Mouse (Mus musculus) G1E (cell line): ENCODE measurements around the gene Cd4. TPM values are rescaled to one million over a fixed set of nuclear protein-coding genes. Genes with fewer than 3 reads are reported as not detected.

Source experiments
- ATAC-seq: 2 replicates; pipeline ENCODE4 v1.8.0; 2016; ENCODE audit warnings: mild to moderate bottlenecking; ENCODE audit not compliant: insufficient number of reproducible peaks, poor library complexity, low FRiP score, severe bottlenecking; ENCODE audit errors: extremely low read depth
- DNase-seq: peaks from one replicate; pipeline ENCODE4 v3.0.0; 2012; ENCODE audit warnings: low spot score
- H3K27me3 ChIP-seq: 2 replicates; pipeline ENCODE4 v1.6.1; 2012; ENCODE audit warnings: mild to moderate bottlenecking, low read length, inconsistent platforms; ENCODE audit not compliant: insufficient read depth
- H3K36me3 ChIP-seq: replicated peaks from 2 replicates; pipeline ENCODE3; 2012; ENCODE audit warnings: mild to moderate bottlenecking, inconsistent platforms
- H3K4me1 ChIP-seq: 2 replicates; pipeline ENCODE4 v1.6.1; 2012; ENCODE audit warnings: low read depth, low read length, inconsistent platforms, mixed read lengths; ENCODE audit not compliant: insufficient read depth
- H3K4me3 ChIP-seq: 2 replicates; pipeline ENCODE4 v1.5.1; 2012; ENCODE audit warnings: low read depth, mild to moderate bottlenecking, inconsistent platforms, low read length, moderate library complexity, mixed read lengths
- H3K9me3 ChIP-seq: replicated peaks from 2 replicates; pipeline ENCODE4 v1.6.1; 2012; ENCODE audit warnings: inconsistent platforms
- CTCF ChIP-seq: IDR thresholded peaks from 2 replicates; pipeline ENCODE4 v1.5.1; 2012; ENCODE audit warnings: low read depth, low read length, inconsistent platforms, mixed read lengths
- GATA1 ChIP-seq: IDR thresholded peaks from 2 replicates; pipeline ENCODE4 v1.6.1; 2012; ENCODE audit warnings: borderline replicate concordance, low read length, inconsistent platforms, mixed read lengths
- GATA2 ChIP-seq: IDR thresholded peaks from 2 replicates; pipeline ENCODE4 v1.6.1; 2012; ENCODE audit warnings: low read depth, low read length, inconsistent platforms, borderline replicate concordance
- POLR2AphosphoS5 ChIP-seq: IDR thresholded peaks from 2 replicates; pipeline ENCODE4 v1.6.1; 2012; ENCODE audit warnings: low read depth, low read length, inconsistent platforms; ENCODE audit not compliant: insufficient replicate concordance
- TAL1 ChIP-seq: conservative IDR thresholded peaks from 2 replicates; pipeline ENCODE4 v1.6.1; 2012; ENCODE audit warnings: low read depth, low read length, inconsistent platforms, mixed read lengths
- polyA plus RNA-seq: library from polyadenylated mRNA; stranded (reverse); fragments of >175 nt; gene quantifications from 2 replicates; pipeline ENCODE4 v1.2.3, GENCODE M21; 2012
- total RNA-seq, 2 experiments: library from RNA; stranded (forward) in 1 of 2; stranded (reverse) in 1 of 2; fragments of 200-1000 nt in 1 of 2; fragments of >200 nt in 1 of 2; fragmentation: Nextera tagmentation in 1 of 2; gene quantifications; 2 replicates each; pipeline ENCODE4 v1.2.3; 2014 to 2017

Cd4 gene
- total and polyA plus RNA-seq, 3 experiments, result 0.33 TPM; not detected in 2

- Histone ChIP-seq H3K36me3 (peaks cover 73% of the 10 kb centered on the region), H3K4me1 (peaks cover 53% of the 10 kb centered on the region), H3K27me3 (no peaks in the 10 kb centered on the region), H3K4me3 (peak overlapping the region; percentile 91), H3K9me3 (no peaks in the 10 kb centered on the region)
- ATAC-seq (peak; percentile 69), DNase-seq (peak; percentile 100)
- TF ChIP-seq GATA1 (no peak), GATA2 (no peak)
Measured at GRCm38 (mm10) chr6:124829799-124830700, 58.0 kb downstream of the Cd4 start.

GRCm38 (mm10) chr6:124828868-124829798 is 58.9 kb downstream of the Cd4 start, which contains the start of the genes Usp5 and Cdca3:
TSS of gene Usp5 (minus strand) at chr6:124829484.
TSS of gene Cdca3 (plus strand) at chr6:124829547.
- no peaks in the 10 kb centered on the region for H3K9me3 ChIP-seq
- TF ChIP-seq GATA1 (no peak), TAL1 (no peak), GATA2 (no peak), POLR2AphosphoS5 (no peak), CTCF (no peak)
- H3K4me1 ChIP-seq, result peaks cover 46% of the 10 kb centered on the region
- ATAC-seq (peak; percentile 73), DNase-seq (peak; percentile 96)
- H3K36me3 ChIP-seq, result peaks cover 73% of the 10 kb centered on the region
- H3K4me3 ChIP-seq, result peak within 1 kb of the TSS; percentile 91
- H3K27me3 ChIP-seq, result no peaks in the 10 kb centered on the region

- no peaks in the 10 kb centered on the region for H3K9me3 ChIP-seq
- peaks cover 42% of the 10 kb centered on the region for H3K4me1 ChIP-seq
- H3K4me3 ChIP-seq, result peak overlapping the region; percentile 91
- DNase-seq (peak; percentile 49), ATAC-seq (peak; percentile 10; the same call in 1 of the 2 replicates)
- TF ChIP-seq CTCF (no peak), GATA2 (no peak), GATA1 (no peak), TAL1 (no peak), POLR2AphosphoS5 (no peak)
- peaks cover 73% of the 10 kb centered on the region for H3K36me3 ChIP-seq
- H3K27me3 ChIP-seq, result no peaks in the 10 kb centered on the region
Measured at GRCm38 (mm10) chr6:124828101-124828592, 59.9 kb downstream of the Cd4 start.

- Histone ChIP-seq H3K27me3 (no peaks in the 10 kb centered on the region), H3K4me3 (no peak overlapping the region), H3K36me3 (peaks cover 100% of the 10 kb centered on the region), H3K9me3 (no peaks in the 10 kb centered on the region), H3K4me1 (peaks cover 6% of the 10 kb centered on the region; the same call in 1 of the 2 replicates)
- DNase-seq (no peak), ATAC-seq (no peak)
- TF ChIP-seq TAL1 (no peak), CTCF (no peak), POLR2AphosphoS5 (no peak), GATA1 (no peak), GATA2 (no peak)
Measured at GRCm38 (mm10) chr6:124822049-124822448, 66.0 kb downstream of the Cd4 start.

- H3K27me3 ChIP-seq, result no peaks in the 10 kb centered on the region
- TF ChIP-seq TAL1 (no peak), GATA1 (no peak), GATA2 (no peak), POLR2AphosphoS5 (no peak), CTCF (no peak)
- H3K4me3 ChIP-seq, result no peak overlapping the region
- no peaks in the 10 kb centered on the region for H3K9me3 ChIP-seq
- H3K36me3 ChIP-seq, result peaks cover 100% of the 10 kb centered on the region
- peaks cover 1% of the 10 kb centered on the region; the same call in 1 of the 2 replicates for H3K4me1 ChIP-seq
- ATAC-seq (no peak; the same call in 1 of the 2 replicates), DNase-seq (no peak)
Measured at GRCm38 (mm10) chr6:124820891-124821290, 67.1 kb downstream of the Cd4 start.

GRCm38 (mm10) chr6:124817971-124818370 is 70.0 kb downstream of the Cd4 start:
- TF ChIP-seq POLR2AphosphoS5 (no peak), GATA2 (no peak), GATA1 (no peak), CTCF (no peak), TAL1 (no peak)
- ATAC-seq, result no peak
- peaks cover 15% of the 10 kb centered on the region for H3K4me1 ChIP-seq
- H3K27me3 ChIP-seq, result no peaks in the 10 kb centered on the region
- no peaks in the 10 kb centered on the region for H3K9me3 ChIP-seq
- no peak for DNase-seq
- H3K36me3 ChIP-seq, result peaks cover 91% of the 10 kb centered on the region
- no peak overlapping the region for H3K4me3 ChIP-seq
